Mouse (Mus musculus) neural tube, embryonic 12.5 days (tissue): ENCODE data around the gene Bcl2l1. TPM values are rescaled to one million over a fixed set of nuclear protein-coding genes. Genes with fewer than 3 reads are reported as not detected.

ENCODE experiments used
- ATAC-seq: fragments of 200-750 bp; cut with Nextera tagmentation; 2 replicates; pipeline ENCODE4 v1.8.0; 2017; ENCODE audit warnings: low read depth, mild to moderate bottlenecking, moderate TSS enrichment, moderate library complexity; ENCODE audit not compliant: low FRiP score
- H3K27ac ChIP-seq: fragments of 300-500 bp; sonication (generic); 2 replicates; pipeline ENCODE4 v1.5.1; 2016
- H3K27me3 ChIP-seq: fragments of 300-500 bp; sonication (generic); replicated peaks from 2 replicates; pipeline ENCODE4 v1.6.1; 2016; ENCODE audit warnings: mild to moderate bottlenecking
- H3K36me3 ChIP-seq: fragments of 300-500 bp; sonication (generic); 2 replicates; pipeline ENCODE4 v1.6.1; 2016; ENCODE audit warnings: mild to moderate bottlenecking
- H3K4me1 ChIP-seq: fragments of 300-500 bp; sonication (generic); 2 replicates; pipeline ENCODE4 v1.6.1; 2016
- H3K4me2 ChIP-seq: fragments of 300-500 bp; sonication (generic); replicated peaks from 2 replicates; pipeline ENCODE4 v1.6.1; 2016; ENCODE audit warnings: mild to moderate bottlenecking
- H3K4me3 ChIP-seq: fragments of 300-500 bp; sonication (generic); 2 replicates; pipeline ENCODE4 v1.5.1; 2016
- H3K9ac ChIP-seq: fragments of 300-500 bp; sonication (generic); 2 replicates; pipeline ENCODE4 v1.6.1; 2016; ENCODE audit warnings: mild to moderate bottlenecking
- H3K9me3 ChIP-seq: fragments of 300-500 bp; sonication (generic); 2 replicates; pipeline ENCODE4 v1.6.1; 2016; ENCODE audit warnings: mild to moderate bottlenecking
- WGBS: fragments of 180-500 bp; shearing (Covaris S2); methylation state at CpG from one replicate; pipeline ENCODE4 v1.1.7; 2016; 5-methylcytosine and 5-hydroxymethylcytosine counted together
- polyA plus RNA-seq: library from polyadenylated mRNA; unstranded; fragments of >200 nt; fragmentation: Nextera tagmentation; extraction: Ambion mirVana; gene quantifications from 2 replicates; pipeline ENCODE4 v1.2.1, GENCODE M21; 2016

Bcl2l1 gene
- polyA plus RNA-seq, 1 experiment from 2014 or later: 153 TPM

DNA sequence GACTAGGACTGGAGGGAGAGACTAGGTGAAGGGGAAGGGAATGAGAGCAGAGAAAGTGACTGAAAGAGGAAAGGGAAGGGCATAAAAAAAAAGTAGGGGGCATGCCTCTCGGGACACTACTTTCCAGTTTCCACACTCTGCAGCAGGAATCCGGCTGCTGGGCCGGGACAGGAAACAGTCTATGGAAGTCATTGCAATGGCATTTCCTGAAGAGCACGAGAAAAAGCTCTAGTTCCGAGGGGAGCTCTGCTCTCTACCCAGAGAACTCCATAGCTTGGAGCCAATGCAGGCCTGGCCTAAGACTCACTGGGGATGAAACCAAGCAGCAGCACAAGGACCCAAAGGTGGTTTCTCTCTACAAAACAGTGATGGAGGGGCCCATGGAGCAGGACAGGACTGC is 10.5 kb downstream of the Bcl2l1 start:
- H3K9ac ChIP-seq: no peak overlapping the region
- peak overlapping the region; percentile 0; the same call in 1 of the 2 replicates for H3K4me2 ChIP-seq
- 48% methylated on average over 5 of the region's 5 CpGs for WGBS
- H3K4me1 ChIP-seq: peaks cover 52% of the 10 kb centered on the region
- 0 out of 2 replicates have a peak, but pooled peaks cover 5% of the 10 kb centered on the region for H3K9me3 ChIP-seq
- H3K27ac ChIP-seq: 0 out of 2 replicates have a peak overlapping the region, but pooled peaks have one; percentile 9
- peaks cover 22% of the 10 kb centered on the region for H3K36me3 ChIP-seq
- no peak overlapping the region for H3K4me3 ChIP-seq
- no peak for ATAC-seq
- H3K27me3 ChIP-seq: no peaks in the 10 kb centered on the region

- no peak overlapping the region for H3K4me3 ChIP-seq
- peaks cover 46% of the 10 kb centered on the region for H3K4me1 ChIP-seq
- 0 out of 2 replicates have a peak, but pooled peaks cover 5% of the 10 kb centered on the region for H3K9me3 ChIP-seq
- WGBS: 7% methylated on average over 2 of the region's 2 CpGs
- ATAC-seq: no peak; the same call in 1 of the 2 replicates
- H3K9ac ChIP-seq: no peak overlapping the region
- H3K27me3 ChIP-seq: no peaks in the 10 kb centered on the region
- no peak overlapping the region for H3K27ac ChIP-seq
- peaks cover 22% of the 10 kb centered on the region for H3K36me3 ChIP-seq
- 0 out of 2 replicates have a peak overlapping the region, but pooled peaks have one; percentile 0 for H3K4me2 ChIP-seq
Observed at GRCm38 (mm10) chr2:152820369-152820768, 11.2 kb downstream of the Bcl2l1 start.

DNA sequence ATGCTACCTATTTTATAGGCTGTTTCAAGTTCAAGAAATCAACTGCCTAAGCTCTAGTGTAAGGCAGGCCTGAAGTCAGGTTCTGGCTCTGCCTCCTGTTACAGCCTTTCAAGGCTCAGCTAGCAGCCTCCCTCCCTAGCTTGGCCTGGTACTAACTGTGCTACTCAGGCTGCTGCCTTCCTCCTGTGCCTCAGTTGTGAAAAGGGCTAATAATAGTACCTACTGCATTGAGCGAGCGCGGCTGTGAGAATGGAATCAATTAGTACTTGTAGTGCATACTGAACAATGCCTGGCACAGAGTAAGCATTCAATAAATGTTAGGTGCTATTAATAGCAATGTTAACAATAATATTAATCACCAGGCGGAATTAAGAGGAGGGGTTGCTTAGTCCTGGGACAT is 11.6 kb downstream of the Bcl2l1 start:
- H3K36me3 ChIP-seq: peaks cover 22% of the 10 kb centered on the region
- H3K4me1 ChIP-seq: peaks cover 42% of the 10 kb centered on the region
- 0 out of 2 replicates have a peak, but pooled peaks cover 5% of the 10 kb centered on the region for H3K9me3 ChIP-seq
- H3K4me2 ChIP-seq: no peak overlapping the region
- no peak overlapping the region for H3K4me3 ChIP-seq
- no peak for ATAC-seq
- H3K9ac ChIP-seq: no peak overlapping the region
- WGBS: 49% methylated on average over 4 of the region's 4 CpGs
- H3K27me3 ChIP-seq: no peaks in the 10 kb centered on the region
- no peak overlapping the region for H3K27ac ChIP-seq

- ATAC-seq: no peak
- 96% methylated on average over 3 of the region's 3 CpGs for WGBS
- H3K9me3 ChIP-seq: 0 out of 2 replicates have a peak, but pooled peaks cover 5% of the 10 kb centered on the region
Observed at GRCm38 (mm10) chr2:152819097-152819624, 12.4 kb downstream of the Bcl2l1 start.

DNA sequence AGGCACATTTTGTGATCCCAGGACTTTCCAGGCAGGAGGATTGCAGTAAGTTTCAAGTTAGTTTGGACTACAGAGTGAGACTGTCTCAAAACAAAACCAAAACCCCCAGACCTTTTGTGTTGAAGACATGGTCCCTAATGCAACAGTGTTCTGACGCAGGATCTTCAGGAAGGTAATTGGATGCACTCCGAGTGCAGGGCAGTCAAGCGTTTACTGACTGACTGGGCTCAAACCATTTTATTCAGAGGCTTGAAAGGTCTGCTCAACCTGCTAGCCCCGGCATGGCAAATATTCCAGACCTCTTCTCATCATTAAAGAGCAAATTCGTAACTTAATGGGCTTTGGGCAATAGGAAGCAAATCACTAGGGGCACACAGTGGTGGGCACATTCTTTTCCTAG is 12.8 kb downstream of the Bcl2l1 start:
- Histone ChIP-seq H3K9ac (no peak overlapping the region), H3K4me2 (no peak overlapping the region), H3K4me1 (peaks cover 41% of the 10 kb centered on the region), H3K36me3 (peaks cover 22% of the 10 kb centered on the region), H3K27me3 (no peaks in the 10 kb centered on the region), H3K9me3 (0 out of 2 replicates have a peak, but pooled peaks cover 5% of the 10 kb centered on the region), H3K27ac (no peak overlapping the region), H3K4me3 (no peak overlapping the region)
- ATAC-seq: no peak
- 81% methylated on average over 5 of the region's 5 CpGs for WGBS

More at GRCm38 (mm10) chr2:152819097-152819624, 12.4 kb downstream of the Bcl2l1 start:
- Histone ChIP-seq H3K27ac (no peak overlapping the region), H3K27me3 (no peaks in the 10 kb centered on the region), H3K4me3 (no peak overlapping the region), H3K4me2 (no peak overlapping the region), H3K4me1 (peaks cover 41% of the 10 kb centered on the region), H3K36me3 (peaks cover 22% of the 10 kb centered on the region), H3K9ac (no peak overlapping the region)

GRCm38 (mm10) chr2:152817596-152818291 is 13.8 kb downstream of the Bcl2l1 start:
- no peak overlapping the region for H3K4me3 ChIP-seq
- 0 out of 2 replicates have a peak, but pooled peaks cover 5% of the 10 kb centered on the region for H3K9me3 ChIP-seq
- H3K27me3 ChIP-seq: no peaks in the 10 kb centered on the region
- 72% methylated on average over 6 of the region's 6 CpGs for WGBS
- peaks cover 22% of the 10 kb centered on the region for H3K36me3 ChIP-seq
- no peak for ATAC-seq
- no peak overlapping the region for H3K9ac ChIP-seq
- no peak overlapping the region for H3K4me2 ChIP-seq
- no peak overlapping the region for H3K27ac ChIP-seq
- peaks cover 41% of the 10 kb centered on the region for H3K4me1 ChIP-seq

DNA sequence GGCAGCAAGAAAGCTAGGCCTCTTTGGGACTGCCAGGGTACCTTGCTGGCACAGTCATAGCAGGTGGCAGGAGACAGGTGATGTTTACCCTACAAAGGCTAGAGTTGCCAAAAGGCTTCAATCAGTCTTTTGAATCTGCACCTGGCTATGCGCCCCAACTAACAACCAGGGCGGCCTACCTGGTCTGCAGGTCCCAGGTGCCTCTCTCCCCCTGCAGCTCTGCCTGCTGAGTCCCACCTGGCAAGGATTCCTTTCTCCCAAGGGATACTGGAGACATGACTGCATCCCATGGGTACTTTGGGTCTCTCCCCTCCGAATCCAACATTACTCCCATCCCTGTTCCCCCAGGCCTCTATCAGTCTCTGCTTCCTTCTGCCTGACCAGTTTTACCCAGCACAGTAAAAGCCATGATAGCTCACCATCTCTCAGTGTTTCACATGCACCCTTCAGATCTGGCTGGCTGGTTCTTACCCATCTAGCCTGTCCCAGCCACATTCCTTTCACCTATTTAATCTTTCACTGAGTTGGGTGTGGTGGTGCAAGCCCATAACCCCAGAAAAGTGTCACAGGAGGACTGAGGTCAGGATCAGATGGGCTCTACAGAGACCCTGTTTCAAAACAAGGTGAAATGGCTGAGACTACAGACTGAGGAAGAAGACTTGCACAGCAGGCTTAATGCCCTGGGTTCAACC is 14.7 kb downstream of the Bcl2l1 start:
- Histone ChIP-seq H3K4me2 (no peak overlapping the region), H3K9ac (no peak overlapping the region), H3K4me3 (no peak overlapping the region), H3K4me1 (peaks cover 39% of the 10 kb centered on the region), H3K27me3 (no peaks in the 10 kb centered on the region), H3K27ac (no peak overlapping the region), H3K36me3 (peaks cover 20% of the 10 kb centered on the region), H3K9me3 (0 out of 2 replicates have a peak, but pooled peaks cover 5% of the 10 kb centered on the region)
- 93% methylated on average over 3 of the region's 3 CpGs for WGBS
- no peak for ATAC-seq

GRCm38 (mm10) chr2:152815879-152816656 is 15.5 kb downstream of the Bcl2l1 start:
- ATAC-seq: no peak
- Histone ChIP-seq H3K4me1 (peaks cover 32% of the 10 kb centered on the region), H3K9ac (no peak overlapping the region), H3K4me3 (no peak overlapping the region), H3K9me3 (0 out of 2 replicates have a peak, but pooled peaks cover 5% of the 10 kb centered on the region), H3K27me3 (no peaks in the 10 kb centered on the region), H3K27ac (no peak overlapping the region), H3K4me2 (no peak overlapping the region), H3K36me3 (peaks cover 14% of the 10 kb centered on the region)
- WGBS: 73% methylated on average over 7 of the region's 7 CpGs

DNA sequence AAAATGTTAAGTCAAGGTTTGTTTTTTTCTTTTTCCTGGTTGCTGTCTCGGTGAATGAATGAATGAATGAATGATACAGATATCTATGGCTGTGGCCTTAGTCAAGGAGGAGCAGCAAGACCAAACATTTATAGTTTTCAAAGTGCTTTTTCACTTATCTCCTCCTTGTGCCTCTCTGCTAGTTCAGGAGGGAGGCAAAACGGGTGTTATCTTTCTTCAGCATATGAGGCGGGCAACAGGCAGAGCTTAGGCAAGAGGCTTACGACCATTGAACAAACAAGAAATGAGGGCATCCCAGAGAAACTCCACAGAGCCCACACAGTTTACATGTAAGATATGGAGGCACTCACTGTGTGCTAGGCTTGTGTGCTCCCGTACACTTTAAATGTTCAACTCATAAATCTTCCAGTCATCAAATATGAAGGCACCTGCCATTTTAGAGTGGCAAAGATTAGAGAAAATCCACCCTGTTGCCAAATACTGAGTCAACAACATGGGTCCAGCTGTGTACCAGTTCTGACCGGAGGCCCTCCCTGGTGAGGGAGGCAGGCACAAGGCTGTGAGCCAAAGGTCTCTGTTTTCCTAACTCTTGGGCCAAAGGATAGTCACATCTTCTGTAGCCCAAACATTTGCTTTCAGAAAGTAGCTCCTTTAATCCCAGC is 17.2 kb downstream of the Bcl2l1 start:
- no peaks in the 10 kb centered on the region for H3K27me3 ChIP-seq
- 91% methylated on average over 6 of the region's 6 CpGs for WGBS
- H3K4me3 ChIP-seq: no peak overlapping the region
- H3K27ac ChIP-seq: no peak overlapping the region
- peaks cover 7% of the 10 kb centered on the region for H3K36me3 ChIP-seq
- no peak overlapping the region for H3K4me2 ChIP-seq
- 0 out of 2 replicates have a peak, but pooled peaks cover 5% of the 10 kb centered on the region for H3K9me3 ChIP-seq
- ATAC-seq: no peak
- H3K4me1 ChIP-seq: peaks cover 15% of the 10 kb centered on the region
- H3K9ac ChIP-seq: no peak overlapping the region

DNA sequence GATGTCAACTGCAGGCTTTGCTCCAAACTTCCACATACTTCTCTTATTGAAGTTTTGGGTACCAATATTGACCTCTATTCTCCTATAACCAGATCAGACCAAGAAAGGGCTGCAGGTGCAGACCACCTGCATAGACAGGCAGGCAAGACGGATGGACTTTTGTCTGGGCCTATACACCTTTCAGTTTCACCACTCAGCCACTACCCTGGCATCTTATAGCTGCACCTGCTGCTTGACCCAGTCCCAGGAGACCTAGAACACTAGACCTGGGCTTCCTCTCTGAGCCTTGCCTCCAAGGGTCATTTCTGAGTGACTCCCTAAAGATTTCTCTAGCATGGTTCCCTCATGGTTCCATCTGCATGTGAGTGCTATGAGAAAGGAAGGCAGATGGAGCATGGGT is 18.3 kb downstream of the Bcl2l1 start:
- Histone ChIP-seq H3K9me3 (no peaks in the 10 kb centered on the region), H3K27me3 (no peaks in the 10 kb centered on the region), H3K9ac (no peak overlapping the region), H3K27ac (no peak overlapping the region), H3K36me3 (no peaks in the 10 kb centered on the region), H3K4me2 (no peak overlapping the region), H3K4me1 (peaks cover 13% of the 10 kb centered on the region), H3K4me3 (no peak overlapping the region)
- no peak for ATAC-seq
- 96% methylated on average over 1 of the region's 1 CpGs for WGBS

DNA sequence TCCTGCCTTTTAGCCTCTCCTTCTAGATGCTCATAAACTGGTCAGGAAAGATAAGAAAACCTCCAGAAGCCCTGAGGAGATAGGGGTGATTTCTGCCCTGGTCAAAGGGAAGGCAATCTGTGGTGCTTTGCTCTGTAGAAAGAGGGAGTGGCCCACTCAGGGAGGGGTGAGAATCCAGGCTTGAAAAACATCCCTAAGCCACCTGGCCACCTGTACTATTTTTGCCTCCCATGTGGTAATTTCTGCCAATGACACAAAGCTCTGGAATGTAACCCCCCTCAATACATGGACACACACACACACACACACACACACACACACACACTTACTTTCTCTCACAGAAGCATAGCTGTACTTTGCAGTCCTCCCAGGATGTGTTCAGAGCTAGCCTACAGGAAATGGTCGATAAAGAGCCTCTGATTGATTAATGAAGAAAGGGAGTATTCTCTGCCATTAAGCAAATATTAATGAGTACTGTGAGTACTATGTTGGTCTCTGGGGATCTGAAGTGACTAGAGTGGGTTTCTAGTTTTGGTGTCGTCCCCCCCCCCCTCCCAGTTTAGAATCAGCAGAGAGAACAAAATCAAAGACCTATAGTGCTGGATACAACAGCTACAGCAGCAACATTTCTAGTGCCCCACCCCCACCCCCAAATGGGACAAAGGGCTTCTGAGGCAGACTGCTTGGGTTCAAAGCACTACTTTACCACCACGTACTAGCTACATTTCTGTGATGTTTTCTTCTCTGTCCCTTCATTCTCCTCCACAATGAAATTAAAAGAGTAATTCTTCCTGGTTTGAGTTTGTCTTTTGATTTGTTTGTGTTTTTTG is 20.0 kb downstream of the Bcl2l1 start:
- H3K27ac ChIP-seq: no peak overlapping the region
- 40% methylated on average over 3 of the region's 3 CpGs for WGBS

More for the DNA sequence above, 20.0 kb downstream of the Bcl2l1 start:
- no peaks in the 10 kb centered on the region for H3K9me3 ChIP-seq
- H3K4me3 ChIP-seq: no peak overlapping the region
- ATAC-seq: no peak
- H3K9ac ChIP-seq: no peak overlapping the region
- no peaks in the 10 kb centered on the region for H3K27me3 ChIP-seq
- no peak overlapping the region for H3K4me2 ChIP-seq
- no peaks in the 10 kb centered on the region for H3K36me3 ChIP-seq
- peaks cover 2% of the 10 kb centered on the region for H3K4me1 ChIP-seq
